Mouse (Mus musculus) frontal cortex, adult 2 months (tissue): ENCODE measurements around the gene Fam102a. TPM values are rescaled to one million over a fixed set of nuclear protein-coding genes. Genes with fewer than 3 reads are reported as not detected.
A peak's percentile ranks its signal among the peaks of the same experiment; 100 is the strongest.

Source experiments
- DNase-seq, 2 experiments: peaks; one replicate each; pipeline ENCODE4 v3.0.0; 2022; ENCODE audit warnings: low spot score in 1 of 2; ENCODE audit errors: extremely low spot score in 1 of 2
- polyA plus RNA-seq: library from polyadenylated mRNA; depleted of rRNA; stranded (reverse); fragments of >200 nt; gene quantifications from 2 replicates; pipeline ENCODE4 v1.2.3, GENCODE M21; 2012

The Fam102a gene
- polyA plus RNA-seq, 1 experiment, result 34.3 TPM

GRCm38 (mm10) chr2:32512592-32512991, 22.5 kb upstream of the Fam102a start:
- no peak for DNase-seq

DNA sequence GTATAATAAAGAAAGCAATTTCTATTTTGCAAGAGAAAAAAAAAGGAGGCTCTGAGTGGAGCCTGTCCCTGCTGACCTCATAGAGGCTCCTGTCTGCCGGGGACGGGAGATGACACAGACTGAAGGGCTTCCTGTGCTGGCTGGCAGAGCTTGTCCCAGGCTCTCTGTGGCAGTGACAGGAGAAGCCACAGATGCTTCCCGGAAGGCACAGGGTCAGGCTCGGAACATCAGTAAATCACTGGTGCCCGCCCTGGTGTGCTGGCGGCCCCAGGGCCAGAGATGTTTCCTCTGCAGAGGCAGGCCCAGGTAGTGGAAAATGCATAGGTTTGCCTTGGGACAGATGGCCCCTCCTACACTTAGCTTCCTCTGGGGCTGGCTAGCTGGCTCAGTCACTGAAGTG, 20.8 kb upstream of the Fam102a start:
- DNase-seq, result no peak

DNA sequence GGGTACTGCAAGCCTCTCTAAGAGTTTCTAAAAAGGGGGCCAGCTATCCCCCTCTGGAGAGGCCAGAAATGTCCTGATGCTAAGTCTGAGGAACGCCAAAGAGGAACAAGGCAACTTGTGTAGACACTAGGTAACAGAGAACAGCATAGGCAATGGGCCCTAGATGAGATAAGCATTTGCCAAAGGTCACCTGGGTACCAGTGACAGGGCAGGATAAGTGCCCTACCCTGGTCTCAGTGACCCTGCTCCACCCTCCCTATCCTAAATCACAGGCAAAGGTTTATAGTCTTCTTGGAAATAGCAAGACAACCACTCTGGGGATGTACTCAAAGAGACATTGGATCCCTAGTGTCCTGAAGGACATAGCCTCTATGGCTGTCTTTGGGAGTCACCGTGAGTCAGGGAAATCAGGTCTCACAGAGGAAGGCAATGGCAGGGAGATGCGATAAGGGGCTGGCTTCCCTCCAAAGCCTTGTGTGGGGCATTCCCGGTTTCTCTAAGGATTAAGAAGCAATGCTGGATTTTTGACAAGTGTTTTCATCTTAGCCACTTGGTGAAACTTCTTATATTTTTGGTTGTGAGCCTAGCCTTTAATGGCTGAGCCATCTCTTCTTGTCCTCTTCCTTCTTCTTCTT, 17.8 kb upstream of the Fam102a start:
- no peak for DNase-seq

- no peak for DNase-seq
Observed at GRCm38 (mm10) chr2:32520034-32520990, 14.8 kb upstream of the Fam102a start.

DNA sequence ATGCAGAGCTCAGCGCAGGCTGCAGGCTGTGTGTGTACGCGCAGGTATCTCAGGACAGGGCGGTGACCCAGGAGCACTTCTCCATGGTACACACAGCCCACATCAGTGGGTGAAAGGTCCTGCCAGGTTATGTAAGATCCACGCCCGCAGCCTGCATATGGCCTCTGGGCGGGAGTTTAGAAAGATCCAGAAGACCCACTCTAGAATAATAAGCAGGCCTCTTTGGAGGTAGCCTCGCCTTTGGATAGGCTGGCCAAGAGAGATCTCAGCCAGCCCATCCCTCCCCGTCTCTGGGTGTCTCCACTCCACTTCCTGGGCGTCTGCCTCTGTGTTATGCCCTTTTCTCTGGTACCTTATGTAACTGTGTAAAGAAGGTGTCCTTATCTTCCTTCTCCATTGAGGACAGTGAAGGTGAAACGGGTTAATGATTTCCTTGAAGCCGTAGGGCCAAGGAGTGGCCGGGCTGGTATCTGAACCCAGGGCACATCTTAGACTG, 10.5 kb upstream of the Fam102a start:
- DNase-seq, result no peak

DNA sequence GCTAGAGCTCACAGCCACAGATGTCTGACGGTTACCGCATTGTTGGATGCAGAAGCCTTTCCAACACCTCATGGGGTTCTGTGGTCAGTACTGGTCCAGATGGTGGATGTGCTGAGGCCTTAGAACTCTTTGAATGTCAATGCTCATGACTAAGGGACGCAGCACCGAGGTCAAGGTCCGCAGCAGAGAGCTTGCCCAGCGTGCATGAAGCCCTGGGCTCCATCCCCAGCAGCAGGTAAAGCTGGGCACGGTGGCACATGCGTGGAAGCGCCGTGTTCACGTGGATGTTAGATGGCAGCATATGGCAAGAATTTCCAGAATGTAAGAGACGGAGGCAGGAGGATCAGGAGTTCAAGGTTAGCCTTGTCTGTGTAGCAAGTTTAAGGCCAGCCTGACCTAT, 9.3 kb upstream of the Fam102a start:
- no peak for DNase-seq

DNA sequence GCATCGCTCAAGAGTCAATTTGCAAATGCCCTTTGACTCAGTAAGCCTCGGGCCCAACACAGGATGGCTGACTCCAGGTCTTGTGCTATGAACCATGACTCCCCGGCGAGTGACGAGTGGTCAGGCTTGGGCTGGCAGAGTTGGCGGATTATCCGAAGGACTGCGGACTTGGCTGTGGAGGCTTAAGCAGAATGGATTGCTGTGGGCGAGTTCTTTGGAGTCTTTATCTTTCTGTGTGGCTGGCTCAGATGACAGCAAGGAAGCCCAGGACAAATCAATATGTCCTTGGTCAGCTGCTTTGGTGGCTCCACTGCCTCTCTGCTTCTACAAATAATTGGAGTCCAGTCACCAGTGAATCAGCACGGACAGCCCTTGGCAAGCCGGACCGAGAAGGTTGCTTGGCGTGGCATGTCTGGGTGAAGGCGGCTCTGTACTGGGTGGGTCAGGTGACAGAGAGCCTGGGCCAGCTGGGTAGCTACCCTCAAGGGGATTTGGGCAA, 7.6 kb upstream of the Fam102a start:
- DNase-seq, result no peak

GRCm38 (mm10) chr2:32528326-32528725, 6.8 kb upstream of the Fam102a start:
- no peak for DNase-seq

DNA sequence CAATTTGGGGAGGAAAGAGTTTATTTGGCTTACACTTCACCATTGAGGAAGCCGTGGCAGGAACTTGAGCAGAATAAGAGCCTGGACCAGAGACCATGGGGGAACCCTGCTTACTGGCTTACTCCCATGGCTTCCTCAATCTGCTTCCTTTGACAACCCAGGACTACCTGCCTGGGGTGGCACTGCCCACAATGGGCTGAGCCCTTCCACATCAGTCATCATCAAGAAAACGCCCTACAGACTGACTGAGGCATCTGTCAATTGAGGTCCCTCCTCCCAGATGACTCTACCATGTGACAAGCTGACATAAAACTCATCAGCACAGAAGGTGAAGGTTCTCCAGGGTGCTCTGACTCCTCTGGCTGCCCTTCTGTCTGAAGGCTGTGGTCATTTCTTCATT, 4.7 kb upstream of the Fam102a start:
- DNase-seq, result no peak

DNA sequence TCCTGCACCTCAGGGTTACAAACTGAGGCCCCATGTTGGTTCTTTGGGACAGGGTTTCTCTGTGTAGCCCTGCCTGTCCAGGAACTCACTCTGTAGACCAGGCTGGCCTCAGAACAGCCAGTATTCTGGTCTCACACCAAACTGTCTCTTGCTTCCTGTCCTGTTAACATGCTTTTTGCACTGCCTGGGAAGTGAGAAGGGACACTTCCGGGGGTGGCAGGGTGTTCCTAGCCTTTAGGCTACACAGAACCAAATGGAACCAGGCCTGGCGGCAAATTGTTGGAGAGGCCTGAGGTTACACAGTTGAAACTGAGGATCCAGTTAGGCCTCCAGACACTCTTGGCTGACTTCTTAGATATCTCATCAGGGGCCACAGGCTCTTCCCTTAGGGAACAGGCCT, 2.0 kb upstream of the Fam102a start:
- DNase-seq, result no peak

- DNase-seq, result no peak
Observed at GRCm38 (mm10) chr2:32534061-32534732, 935 bp upstream of the Fam102a start.

DNA sequence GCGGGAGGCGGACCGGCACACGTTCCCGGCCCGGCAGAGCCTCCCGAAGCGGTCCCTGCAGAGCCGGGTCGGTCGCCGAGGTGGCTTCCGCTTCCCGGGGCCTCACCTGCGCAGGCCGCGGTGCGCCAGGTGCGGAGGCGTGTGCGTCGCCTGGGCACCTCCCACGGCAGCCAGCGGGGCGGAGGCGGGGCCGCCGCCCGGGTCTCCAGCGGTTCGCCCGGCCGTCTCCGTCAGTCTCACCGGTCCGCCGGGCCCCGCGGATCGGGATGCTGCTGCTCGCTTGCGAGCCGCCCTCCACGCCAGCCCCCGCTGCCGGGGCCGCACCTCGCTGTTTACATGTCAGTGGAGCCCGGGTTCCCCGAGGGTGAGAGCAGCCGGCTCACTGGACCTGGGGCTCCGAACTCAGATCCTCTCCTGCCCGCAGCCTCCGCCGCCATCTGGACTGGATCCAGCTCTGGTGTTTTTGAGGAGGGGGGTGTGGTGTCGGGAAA, 414 bp downstream of the Fam102a start:
- DNase-seq, result peak in 1 of 2 experiments; percentile 47

GRCm38 (mm10) chr2:32536086-32536633, 1.0 kb downstream of the Fam102a start:
- no peak for DNase-seq

DNA sequence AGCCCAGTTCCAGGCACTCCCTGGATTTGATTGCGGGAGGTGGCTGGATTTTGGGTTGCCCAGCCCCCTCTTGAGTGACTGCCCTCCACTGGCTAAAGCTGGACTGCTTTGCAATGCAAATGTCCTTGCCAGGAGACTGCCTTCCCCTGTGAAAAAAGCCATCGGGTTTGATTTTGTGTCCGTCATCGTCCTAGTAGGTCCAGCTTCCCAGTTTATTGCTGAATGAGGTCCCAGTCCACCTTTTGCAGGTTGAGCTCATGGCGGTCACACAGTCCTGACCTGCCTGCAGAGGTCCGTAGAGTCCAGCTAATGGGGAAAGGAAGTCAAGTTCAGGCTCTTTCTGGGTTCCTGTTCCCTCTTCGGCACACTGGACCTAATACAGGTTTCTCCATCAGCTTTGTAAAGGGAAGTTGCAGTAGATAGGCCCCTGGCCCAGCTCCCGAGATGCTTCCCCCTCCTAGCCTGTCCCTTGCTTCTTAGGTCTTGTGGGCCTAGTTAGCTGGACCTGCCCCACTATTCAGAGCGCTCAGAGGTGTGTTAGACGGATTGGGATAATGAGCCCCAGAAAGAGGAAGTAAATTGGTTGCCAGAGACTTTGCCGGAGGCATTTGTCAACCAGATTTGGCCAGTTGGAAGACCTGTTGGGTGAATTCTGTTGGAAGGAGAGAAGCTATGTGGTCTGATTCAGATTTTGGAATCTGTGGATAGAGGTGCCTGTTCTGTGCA, 1.7 kb downstream of the Fam102a start:
- DNase-seq, result peak; percentile 41 to 68

- DNase-seq, result no peak
Observed at GRCm38 (mm10) chr2:32537360-32537905, 2.3 kb downstream of the Fam102a start.

DNA sequence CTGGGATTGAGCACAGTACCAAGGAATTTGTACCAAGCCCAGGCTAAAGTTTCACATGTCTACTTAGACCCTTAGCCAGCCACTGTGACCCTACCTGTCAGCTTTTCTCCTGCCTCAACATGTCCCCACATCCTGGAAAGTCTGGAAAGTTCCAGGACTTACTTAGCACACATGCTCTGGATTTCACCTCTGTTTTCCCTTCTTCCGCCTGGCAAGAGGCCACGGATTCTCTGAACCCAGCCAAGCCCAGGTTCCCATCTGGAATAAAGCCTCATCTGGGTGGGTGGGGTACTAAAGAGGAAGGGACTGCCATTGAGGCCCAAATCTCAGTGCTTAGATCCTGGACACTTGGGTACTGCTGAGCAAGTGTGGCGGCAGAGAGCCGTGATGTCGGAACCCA, 2.8 kb downstream of the Fam102a start:
- DNase-seq, result no peak

- no peak for DNase-seq
Observed at GRCm38 (mm10) chr2:32538461-32538860, 3.3 kb downstream of the Fam102a start.

- DNase-seq, result no peak
Observed at GRCm38 (mm10) chr2:32539452-32539981, 4.4 kb downstream of the Fam102a start.

DNA sequence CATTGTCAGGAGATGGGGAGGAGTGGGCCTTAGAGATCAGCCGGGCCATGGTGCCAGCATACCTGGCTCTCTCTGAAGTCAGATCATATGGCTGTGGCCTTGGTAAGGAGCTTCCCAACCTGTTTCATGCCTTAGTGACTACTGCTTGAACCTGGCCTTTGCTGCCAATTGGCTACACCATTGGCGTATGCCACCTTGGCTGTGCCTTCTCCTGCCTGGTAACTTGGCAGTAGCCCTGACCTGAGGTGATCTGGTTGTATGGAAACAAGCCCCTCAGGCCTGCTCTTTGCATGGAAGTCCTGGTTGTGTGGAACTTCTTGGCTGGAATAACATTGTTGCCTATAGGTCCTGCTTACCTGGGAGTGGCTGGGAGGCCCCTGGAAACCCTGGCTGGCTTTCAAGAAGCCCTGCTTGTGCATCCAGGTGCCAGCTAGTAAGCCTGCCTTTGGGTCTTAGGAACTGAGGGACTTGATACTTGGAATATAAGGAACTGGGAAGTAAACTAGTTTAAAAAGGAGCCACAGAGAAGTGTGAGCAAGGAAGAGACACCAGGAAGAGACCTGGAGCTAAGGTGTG, 6.3 kb downstream of the Fam102a start:
- no peak for DNase-seq
